Mouse (Mus musculus): ENCODE data around the gene Rcn3. TPM values are rescaled to one million over a fixed set of nuclear protein-coding genes. Genes with fewer than 3 reads are reported as not detected.
A peak's percentile ranks its signal among the peaks of the same experiment; 100 is the strongest.

Rcn3 gene
- total and polyA plus RNA-seq, 2 experiments from 2014 or later, result 24.2 to 31.9 TPM

- no peak overlapping the region for H3K9ac ChIP-seq (replicated peaks; ENCODE audit: low read length, poor library complexity, severe bottlenecking)
- H3K27me3 ChIP-seq (ENCODE audit: insufficient read depth, low read length), result no peaks in the 10 kb centered on the region
- TF ChIP-seq CTCF (IDR thresholded peaks at IDR 0.05), result no peak
- H3K36me3 ChIP-seq (ENCODE audit: insufficient read depth, low read length), result peaks cover 13% of the 10 kb centered on the region
- ATAC-seq (ENCODE audit: low FRiP score) (no peak), DNase-seq (ENCODE audit: low spot score) (no peak)
- no peak overlapping the region for H3K4me3 ChIP-seq (ENCODE audit: low read depth, low read length)
- no peak overlapping the region for H3K27ac ChIP-seq (ENCODE audit: low read depth, low read length)
- 90% methylated on average over 2 of the region's 2 CpGs for WGBS
- no peaks in the 10 kb centered on the region for H3K4me1 ChIP-seq (ENCODE audit: insufficient read depth, low read length)
- no peaks in the 10 kb centered on the region for H3K9me3 ChIP-seq (ENCODE audit: low read length)
- no peak overlapping the region for H3K4me2 ChIP-seq (ENCODE audit: low read depth, low read length, poor library complexity, severe bottlenecking)
Measured at GRCm38 (mm10) chr7:45069671-45070070, 22.4 kb downstream of the Rcn3 start.

DNA sequence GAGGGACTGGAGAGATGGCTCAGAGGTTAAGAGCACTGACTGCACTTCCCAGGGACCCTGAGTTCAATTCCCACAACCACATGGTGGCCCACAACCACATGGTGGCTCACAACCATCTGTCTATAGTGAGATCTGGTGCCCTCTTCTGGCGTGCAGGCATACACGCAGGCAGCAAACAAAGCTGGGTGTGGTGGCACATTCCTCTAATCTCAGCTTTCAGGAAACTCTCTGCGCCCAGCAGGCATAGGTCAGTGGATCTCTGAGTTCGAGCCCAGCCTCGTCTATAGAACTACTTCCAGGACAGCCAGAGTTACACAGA, 24.1 kb downstream of the Rcn3 start:
- WGBS, result 29% methylated on average over 5 of the region's 5 CpGs
- Histone ChIP-seq H3K27me3 (ENCODE audit: insufficient read depth, low read length) (no peaks in the 10 kb centered on the region), H3K9ac (replicated peaks; ENCODE audit: low read length, poor library complexity, severe bottlenecking) (no peak overlapping the region), H3K36me3 (ENCODE audit: insufficient read depth, low read length) (no peaks in the 10 kb centered on the region), H3K9me3 (ENCODE audit: low read length) (no peaks in the 10 kb centered on the region), H3K4me3 (ENCODE audit: low read depth, low read length) (no peak overlapping the region), H3K4me1 (ENCODE audit: insufficient read depth, low read length) (no peaks in the 10 kb centered on the region), H3K27ac (ENCODE audit: low read depth, low read length) (no peak overlapping the region), H3K4me2 (ENCODE audit: low read depth, low read length, poor library complexity, severe bottlenecking) (no peak overlapping the region)
- peak; percentile 69 for TF ChIP-seq CTCF (IDR thresholded peaks at IDR 0.05)
- peak; percentile 35 for DNase-seq (ENCODE audit: low spot score)
- no peak for ATAC-seq (ENCODE audit: low FRiP score)

DNA sequence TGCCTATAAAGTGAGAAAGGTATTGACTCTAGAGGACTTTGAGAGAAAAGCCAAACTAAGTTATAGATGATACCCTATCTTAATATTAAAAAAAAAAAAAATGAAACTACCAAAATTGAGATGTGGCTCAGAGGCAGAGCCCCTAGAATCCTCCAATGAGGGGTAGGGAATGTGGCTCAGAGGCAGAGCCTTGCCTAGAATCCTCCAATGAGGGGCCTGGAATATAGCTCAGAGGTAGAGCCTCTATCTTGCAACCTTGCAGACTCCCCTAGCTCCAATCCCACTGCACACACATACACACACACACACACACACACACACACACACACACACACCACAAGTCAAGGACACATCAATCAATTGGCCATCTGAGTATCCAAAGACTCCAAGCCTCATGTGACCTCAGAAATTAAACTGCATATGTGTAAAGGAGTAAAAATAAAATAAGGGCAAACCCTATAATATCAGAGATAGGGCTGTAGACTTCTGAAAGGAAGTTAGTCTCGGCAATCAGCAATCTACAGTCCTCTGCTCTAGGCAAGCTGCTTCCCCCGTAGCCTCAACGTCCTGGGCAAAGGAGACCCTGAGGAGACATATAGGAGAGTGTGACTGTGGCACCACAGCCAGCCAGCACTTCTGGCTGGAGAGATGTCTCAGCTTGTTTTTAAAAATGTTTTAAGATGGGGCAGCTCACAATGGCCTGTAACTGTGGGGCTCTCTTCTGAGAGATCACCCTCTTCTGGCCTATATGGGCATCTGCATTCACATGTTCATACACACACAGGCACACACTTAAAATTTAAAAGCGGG, 24.6 kb downstream of the Rcn3 start:
- Histone ChIP-seq H3K4me3 (ENCODE audit: low read depth, low read length) (no peak overlapping the region), H3K9ac (replicated peaks; ENCODE audit: low read length, poor library complexity, severe bottlenecking) (no peak overlapping the region), H3K9me3 (ENCODE audit: low read length) (no peaks in the 10 kb centered on the region), H3K27ac (ENCODE audit: low read depth, low read length) (no peak overlapping the region), H3K27me3 (ENCODE audit: insufficient read depth, low read length) (no peaks in the 10 kb centered on the region), H3K4me2 (ENCODE audit: low read depth, low read length, poor library complexity, severe bottlenecking) (no peak overlapping the region), H3K36me3 (ENCODE audit: insufficient read depth, low read length) (no peaks in the 10 kb centered on the region), H3K4me1 (ENCODE audit: insufficient read depth, low read length) (no peaks in the 10 kb centered on the region)
- DNase-seq (ENCODE audit: low spot score) (no peak), ATAC-seq (ENCODE audit: low FRiP score) (no peak)
- TF ChIP-seq CTCF (IDR thresholded peaks at IDR 0.05), result no peak
- 82% methylated on average over 4 of the region's 4 CpGs for WGBS

DNA sequence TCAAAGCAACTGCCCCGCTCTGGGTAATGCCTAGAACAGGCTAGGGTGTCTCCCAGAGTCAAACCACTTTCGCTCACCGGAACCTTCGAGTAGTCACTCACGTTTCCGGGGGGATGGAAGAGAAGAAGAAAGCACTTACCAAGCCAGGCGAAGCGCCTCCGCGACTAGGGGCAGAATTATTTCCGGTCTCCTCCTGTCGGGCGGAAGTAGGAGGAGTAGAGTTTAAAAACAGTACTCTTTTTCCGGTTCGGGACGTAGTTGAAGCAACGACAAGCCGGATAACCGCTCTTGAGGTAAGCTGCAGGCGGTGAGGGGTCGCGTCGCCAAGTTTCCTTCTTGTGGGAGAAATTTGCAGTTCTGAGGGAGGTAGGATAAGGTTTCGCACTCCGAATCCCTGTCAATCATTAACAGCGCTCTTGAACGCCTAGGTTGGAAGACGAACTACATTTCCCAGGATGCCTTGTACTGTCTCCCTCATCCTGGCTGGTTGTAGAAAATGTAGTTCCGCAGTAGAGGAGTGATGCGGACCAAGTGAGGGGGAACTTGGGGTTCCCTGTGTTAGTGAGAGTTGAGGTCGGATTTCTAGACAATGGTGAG, 29.7 kb downstream of the Rcn3 start, which contains the start of the genes Nosip and Prrg2:
Nosip (plus strand) TSS at position 191 of the 597 bp plus-strand sequence.
Prrg2 (minus strand) TSS at position 439 of the 597 bp plus-strand sequence.
- TF ChIP-seq CTCF (IDR thresholded peaks at IDR 0.05), result peak; percentile 63
- ATAC-seq (ENCODE audit: low FRiP score) (peak; percentile 82), DNase-seq (ENCODE audit: low spot score) (peak; percentile 99)
- Histone ChIP-seq H3K4me3 (ENCODE audit: low read depth, low read length) (peak within 1 kb of the TSS; percentile 60), H3K9ac (replicated peaks; ENCODE audit: low read length, poor library complexity, severe bottlenecking) (peak within 1 kb of the TSS; percentile 65), H3K27ac (ENCODE audit: low read depth, low read length) (peak within 1 kb of the TSS; percentile 91), H3K27me3 (ENCODE audit: insufficient read depth, low read length) (no peaks in the 10 kb centered on the region), H3K4me1 (ENCODE audit: insufficient read depth, low read length) (peaks cover 18% of the 10 kb centered on the region; the same call in 1 of the 2 replicates), H3K4me2 (ENCODE audit: low read depth, low read length, poor library complexity, severe bottlenecking) (peak within 1 kb of the TSS; percentile 50), H3K36me3 (ENCODE audit: insufficient read depth, low read length) (no peaks in the 10 kb centered on the region), H3K9me3 (ENCODE audit: low read length) (no peaks in the 10 kb centered on the region)
- WGBS, result under 1% methylated on average over 31 of the region's 31 CpGs

GRCm38 (mm10) chr7:45061532-45062075, 30.4 kb downstream of the Rcn3 start:
- Histone ChIP-seq H3K36me3 (ENCODE audit: insufficient read depth, low read length) (no peaks in the 10 kb centered on the region), H3K27me3 (ENCODE audit: insufficient read depth, low read length) (no peaks in the 10 kb centered on the region), H3K4me2 (ENCODE audit: low read depth, low read length, poor library complexity, severe bottlenecking) (peak overlapping the region; percentile 50), H3K4me3 (ENCODE audit: low read depth, low read length) (peak overlapping the region; percentile 60; the same call in 1 of the 2 replicates), H3K4me1 (ENCODE audit: insufficient read depth, low read length) (peaks cover 18% of the 10 kb centered on the region; the same call in 1 of the 2 replicates), H3K9me3 (ENCODE audit: low read length) (no peaks in the 10 kb centered on the region), H3K27ac (ENCODE audit: low read depth, low read length) (peak overlapping the region; percentile 91; the same call in 1 of the 2 replicates), H3K9ac (replicated peaks; ENCODE audit: low read length, poor library complexity, severe bottlenecking) (peak overlapping the region; percentile 65; the same call in 1 of the 2 replicates)
- DNase-seq (ENCODE audit: low spot score), result no peak
- 21% methylated on average over 11 of the region's 11 CpGs for WGBS
- no peak for ATAC-seq (ENCODE audit: low FRiP score)
- no peak for TF ChIP-seq CTCF (IDR thresholded peaks at IDR 0.05)
